Comparison of ENCODE assay signal across 2 mouse cellular contexts in the genomic region with DNA sequence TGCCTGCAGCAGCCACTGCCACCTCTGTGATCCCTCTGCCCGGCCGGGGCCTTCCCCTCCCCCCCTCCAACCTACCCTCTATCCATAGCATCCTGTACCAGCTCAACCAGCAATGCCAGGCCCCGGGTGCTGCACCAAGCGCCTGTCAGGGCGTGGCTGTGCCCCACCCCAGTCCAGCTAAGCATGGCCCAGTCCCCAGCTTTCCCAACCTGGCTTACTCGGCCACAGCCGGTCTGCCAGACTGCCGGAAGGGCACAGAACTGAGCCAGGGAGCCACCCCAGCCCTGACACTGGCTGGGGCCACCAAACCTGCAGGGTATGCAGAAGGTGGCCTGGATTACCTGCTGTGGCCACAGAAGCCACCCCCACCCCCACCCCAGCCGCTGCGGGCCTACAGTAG.
TF ChIP-seq lines count a peak whose summit lies in the region.

No protein-coding gene starts in this region.

TF ChIP-seq in CH12.LX, 34 proteins besides CTCF, POLR2A, EP300 and RAD21 (continued from another document):
- TF ChIP-seq MEF2A (IDR thresholded peaks at IDR 0.05; ENCODE audit: borderline replicate concordance, low read depth, low read length) (no peak), NELFE (IDR thresholded peaks at IDR 0.05; ENCODE audit: low read depth, low read length) (no peak), E2F4 (IDR thresholded peaks at IDR 0.05; ENCODE audit: insufficient replicate concordance, low read depth, low read length) (no peak), MAZ (IDR thresholded peaks at IDR 0.05; ENCODE audit: low read depth, low read length) (no peak), USF2 (conservative IDR thresholded peaks at IDR 0.05; ENCODE audit: low read depth, low read length) (no peak), SIN3A (IDR thresholded peaks at IDR 0.05; ENCODE audit: low read length) (no peak), ETS1 (conservative IDR thresholded peaks at IDR 0.05; ENCODE audit: low read depth, low read length) (no peak)

TF ChIP-seq in ES-E14, 5 proteins besides CTCF, POLR2A, EP300 and RAD21 (continued from another document):
- no peak for TF ChIP-seq MAFK (IDR thresholded peaks at IDR 0.05; ENCODE audit: insufficient read depth, low read depth, low read length)
